Mouse (Mus musculus) megakaryocyte, embryonic 14.5 days (primary cell): ENCODE measurements around the gene Vmn1r86. TPM values are rescaled to one million over a fixed set of nuclear protein-coding genes. Genes with fewer than 3 reads are reported as not detected.

Source experiments
- H3K27me3 ChIP-seq: replicated peaks from 2 replicates; pipeline ENCODE3; 2012; ENCODE audit warnings: inconsistent platforms
- H3K36me3 ChIP-seq: replicated peaks from 2 replicates; pipeline ENCODE3; 2012; ENCODE audit warnings: low read length, inconsistent platforms, mixed read lengths
- H3K4me1 ChIP-seq: 2 replicates; pipeline ENCODE4 v1.6.1; 2012; ENCODE audit warnings: inconsistent platforms
- H3K4me3 ChIP-seq: replicated peaks from 2 replicates; pipeline ENCODE3; 2012; ENCODE audit warnings: moderate library complexity, mild to moderate bottlenecking, inconsistent platforms
- H3K9me3 ChIP-seq: 2 replicates; pipeline ENCODE4 v1.6.1; 2012; ENCODE audit warnings: inconsistent platforms
- FLI1 ChIP-seq: IDR thresholded peaks from 2 replicates; pipeline ENCODE4 v1.6.1; 2012; ENCODE audit warnings: low read length, inconsistent platforms, mixed read lengths
- GATA1 ChIP-seq: IDR thresholded peaks from 3 replicates; pipeline ENCODE4 v1.6.1; 2012; ENCODE audit warnings: mixed read lengths, low read length, inconsistent platforms, borderline replicate concordance
- polyA plus RNA-seq: library from polyadenylated mRNA; stranded (reverse); fragments of >175 nt; gene quantifications from 2 replicates; pipeline ENCODE4 v1.2.3, GENCODE M21; 2012; ENCODE audit warnings: low replicate concordance; ENCODE audit not compliant: insufficient read depth

The Vmn1r86 gene
- polyA plus RNA-seq, 1 experiment, result not detected

GRCm38 (mm10) chr7:13056913-13057700 lies 62.6 kb downstream of the Vmn1r86 start:
- Histone ChIP-seq H3K4me3 (no peak overlapping the region), H3K36me3 (no peaks in the 10 kb centered on the region), H3K4me1 (peaks cover 29% of the 10 kb centered on the region), H3K9me3 (no peaks in the 10 kb centered on the region), H3K27me3 (no peaks in the 10 kb centered on the region)
- no peak for TF ChIP-seq FLI1
- no peak for TF ChIP-seq GATA1

- Histone ChIP-seq H3K27me3 (peaks cover 3% of the 10 kb centered on the region), H3K4me3 (peak within 1 kb of the TSS; percentile 98), H3K9me3 (no peaks in the 10 kb centered on the region), H3K36me3 (no peaks in the 10 kb centered on the region), H3K4me1 (peaks cover 31% of the 10 kb centered on the region)
- TF ChIP-seq GATA1 (no peak), FLI1 (no peak)
Measured at GRCm38 (mm10) chr7:13054287-13055010, 65.3 kb downstream of the Vmn1r86 start, which contains the start of gene Mzf1. Gene Mzf1 (minus strand): TSS chr7:13054764.

- Histone ChIP-seq H3K4me1 (peaks cover 29% of the 10 kb centered on the region), H3K4me3 (peak overlapping the region; percentile 98), H3K27me3 (peaks cover 3% of the 10 kb centered on the region), H3K9me3 (no peaks in the 10 kb centered on the region), H3K36me3 (no peaks in the 10 kb centered on the region)
- TF ChIP-seq GATA1 (no peak), FLI1 (no peak)
Measured at GRCm38 (mm10) chr7:13053961-13054286, 65.8 kb downstream of the Vmn1r86 start.

GRCm38 (mm10) chr7:13053501-13053900 lies 66.2 kb downstream of the Vmn1r86 start:
- peaks cover 3% of the 10 kb centered on the region for H3K27me3 ChIP-seq
- peaks cover 27% of the 10 kb centered on the region for H3K4me1 ChIP-seq
- H3K9me3 ChIP-seq, result no peaks in the 10 kb centered on the region
- no peak for TF ChIP-seq FLI1
- no peaks in the 10 kb centered on the region for H3K36me3 ChIP-seq
- H3K4me3 ChIP-seq, result no peak overlapping the region

- no peak overlapping the region for H3K4me3 ChIP-seq
- no peaks in the 10 kb centered on the region for H3K36me3 ChIP-seq
- no peaks in the 10 kb centered on the region for H3K9me3 ChIP-seq
- peaks cover 3% of the 10 kb centered on the region for H3K27me3 ChIP-seq
- TF ChIP-seq FLI1 (no peak), GATA1 (no peak)
- peaks cover 27% of the 10 kb centered on the region for H3K4me1 ChIP-seq
Measured at GRCm38 (mm10) chr7:13053001-13053400, 66.7 kb downstream of the Vmn1r86 start.

Other genes starting within 250 kb of the Vmn1r86 start
- gene Zfp128, start 238.7 kb downstream of the Vmn1r86 start, polyA plus RNA-seq, result 0.25 TPM in 1 of 2 replicates, not detected in the other
- gene Zscan22, start 222.1 kb downstream of the Vmn1r86 start, polyA plus RNA-seq, result 1.4 and 1.5 TPM in 2 replicates
- 434 and 3,041 TPM in 2 replicates for gene Rps5, start 197.6 kb downstream of the Vmn1r86 start, polyA plus RNA-seq
- 1.5 and 2.4 TPM in 2 replicates for gene Rnf225, start 192.5 kb downstream of the Vmn1r86 start, polyA plus RNA-seq
- gene Zfp324, start 154.1 kb downstream of the Vmn1r86 start, polyA plus RNA-seq, result 1.9 and 2.1 TPM in 2 replicates
- 1.7 and 3.2 TPM in 2 replicates for gene Zfp446, start 142.1 kb downstream of the Vmn1r86 start, polyA plus RNA-seq
- gene Slc27a5, start 121.7 kb downstream of the Vmn1r86 start, polyA plus RNA-seq, result not detected in 2 replicates
- 55.5 and 236 TPM in 2 replicates for gene Trim28, start 120.8 kb downstream of the Vmn1r86 start, polyA plus RNA-seq
- gene Zbtb45, start 109.9 kb downstream of the Vmn1r86 start, polyA plus RNA-seq, result 52.8 and 179 TPM in 2 replicates
- gene Chmp2a, start 85.1 kb downstream of the Vmn1r86 start, polyA plus RNA-seq, result 404 and 592 TPM in 2 replicates
- 283 and 366 TPM in 2 replicates for gene Ube2m, start 81.6 kb downstream of the Vmn1r86 start, polyA plus RNA-seq
- gene Mzf1, start 65.2 kb downstream of the Vmn1r86 start, polyA plus RNA-seq, result 1.6 and 6.1 TPM in 2 replicates
- 0.26 TPM in 1 of 2 replicates, not detected in the other for gene Vmn1r85, start 24.7 kb downstream of the Vmn1r86 start, polyA plus RNA-seq
- gene Vmn1r87, start 20.2 kb upstream of the Vmn1r86 start, polyA plus RNA-seq, result not detected in 2 replicates
- 0.10 and 0.18 TPM in 2 replicates for gene Vmn1r88, start 39.7 kb upstream of the Vmn1r86 start, polyA plus RNA-seq
- gene Vmn1r89, start 93.1 kb upstream of the Vmn1r86 start, polyA plus RNA-seq, result 0.02 TPM in 1 of 2 replicates, not detected in the other
- gene Lig1, start 157.4 kb upstream of the Vmn1r86 start, polyA plus RNA-seq, result 17.7 and 19.6 TPM in 2 replicates
- gene Zswim9, start 158.8 kb upstream of the Vmn1r86 start, polyA plus RNA-seq, result 1.1 TPM in 1 of 2 replicates, not detected in the other
- not detected in 2 replicates for gene Pla2g4c, start 204.7 kb upstream of the Vmn1r86 start, polyA plus RNA-seq